Mouse (Mus musculus) embryonic facial prominence, embryonic 14.5 days (tissue): ENCODE measurements around the gene Tbc1d14. TPM values are rescaled to one million over a fixed set of nuclear protein-coding genes. Genes with fewer than 3 reads are reported as not detected.

ENCODE experiments used
- ATAC-seq: fragments of 200-750 bp; cut with Nextera tagmentation; 2 replicates; pipeline ENCODE4 v1.8.0; 2017; ENCODE audit warnings: low read depth, moderate number of reproducible peaks, moderate TSS enrichment
- DNase-seq: peaks from one replicate; pipeline ENCODE4 v3.0.0-alpha.2; 2015; ENCODE audit warnings: low spot score
- H3K27ac ChIP-seq: fragments of 300-500 bp; sonication (generic); replicated peaks from 2 replicates; pipeline ENCODE4 v1.5.1; 2014; ENCODE audit warnings: low read depth, mild to moderate bottlenecking, low read length, moderate library complexity
- H3K27me3 ChIP-seq: fragments of 300-500 bp; sonication (generic); replicated peaks from 2 replicates; pipeline ENCODE4 v1.6.1; 2014; ENCODE audit warnings: low read length; ENCODE audit not compliant: control insufficient read depth, insufficient read depth
- H3K36me3 ChIP-seq: fragments of 300-500 bp; sonication (generic); 2 replicates; pipeline ENCODE4 v1.6.1; 2014; ENCODE audit warnings: low read length, mixed read lengths; ENCODE audit not compliant: control insufficient read depth, insufficient read depth
- H3K4me1 ChIP-seq: fragments of 300-500 bp; sonication (generic); 2 replicates; pipeline ENCODE4 v1.6.1; 2014; ENCODE audit warnings: antibody characterized with exemption, low read length; ENCODE audit not compliant: control insufficient read depth, insufficient read depth
- H3K4me2 ChIP-seq: fragments of 300-500 bp; sonication (generic); 2 replicates; pipeline ENCODE4 v1.6.1; 2014; ENCODE audit warnings: low read depth, mild to moderate bottlenecking, low read length, moderate library complexity, mixed read lengths
- H3K4me3 ChIP-seq: fragments of 300-500 bp; sonication (generic); 2 replicates; pipeline ENCODE4 v1.5.1; 2014; ENCODE audit warnings: low read depth, mild to moderate bottlenecking, low read length
- H3K9ac ChIP-seq: fragments of 300-500 bp; sonication (generic); 2 replicates; pipeline ENCODE4 v1.6.1; 2014; ENCODE audit warnings: low read depth, mild to moderate bottlenecking, low read length, moderate library complexity, mixed read lengths
- H3K9me3 ChIP-seq: fragments of 300-500 bp; sonication (generic); 2 replicates; pipeline ENCODE4 v1.6.1; 2016; ENCODE audit warnings: low read length; ENCODE audit not compliant: control insufficient read depth
- WGBS: fragments of 180-500 bp; shearing (Covaris S2); extraction: QIAGEN DNeasy Blood & Tissue Kit; methylation state at CpG from one replicate; pipeline ENCODE4 v1.1.7; 2014; 5-methylcytosine and 5-hydroxymethylcytosine counted together
- polyA plus RNA-seq: library from polyadenylated mRNA; unstranded; fragments of >200 nt; fragmentation: Nextera tagmentation; extraction: Ambion mirVana; gene quantifications from 2 replicates; pipeline ENCODE4 v1.2.1, GENCODE M21; 2014

Tbc1d14 gene
- polyA plus RNA-seq, 1 experiment from 2014 or later, result 38.5 TPM

GRCm38 (mm10) chr5:36538576-36539187, 54.4 kb downstream of the Tbc1d14 start:
- H3K9me3 ChIP-seq, result no peaks in the 10 kb centered on the region
- H3K9ac ChIP-seq, result no peak overlapping the region
- H3K4me3 ChIP-seq, result no peak overlapping the region
- no peak overlapping the region for H3K4me2 ChIP-seq
- DNase-seq, result peak; percentile 48
- H3K4me1 ChIP-seq, result no peaks in the 10 kb centered on the region
- WGBS, result 34% methylated on average over 4 of the region's 4 CpGs
- H3K36me3 ChIP-seq, result no peaks in the 10 kb centered on the region
- no peaks in the 10 kb centered on the region for H3K27me3 ChIP-seq
- no peak overlapping the region for H3K27ac ChIP-seq
- ATAC-seq, result no peak

GRCm38 (mm10) chr5:36536424-36536823, 56.7 kb downstream of the Tbc1d14 start:
- WGBS, result 87% methylated on average over 3 of the region's 3 CpGs
- H3K9me3 ChIP-seq, result no peaks in the 10 kb centered on the region
- H3K4me3 ChIP-seq, result no peak overlapping the region
- H3K4me2 ChIP-seq, result no peak overlapping the region
- H3K36me3 ChIP-seq, result no peaks in the 10 kb centered on the region
- DNase-seq, result no peak
- H3K9ac ChIP-seq, result no peak overlapping the region
- no peak for ATAC-seq
- H3K4me1 ChIP-seq, result no peaks in the 10 kb centered on the region
- H3K27ac ChIP-seq, result no peak overlapping the region
- H3K27me3 ChIP-seq, result no peaks in the 10 kb centered on the region

GRCm38 (mm10) chr5:36535438-36536176, 57.5 kb downstream of the Tbc1d14 start:
- Histone ChIP-seq H3K36me3 (no peaks in the 10 kb centered on the region), H3K4me3 (no peak overlapping the region), H3K4me1 (no peaks in the 10 kb centered on the region), H3K4me2 (no peak overlapping the region), H3K27ac (no peak overlapping the region), H3K9me3 (no peaks in the 10 kb centered on the region), H3K9ac (no peak overlapping the region), H3K27me3 (no peaks in the 10 kb centered on the region)
- DNase-seq (no peak), ATAC-seq (no peak)
- 73% methylated on average over 6 of the region's 6 CpGs for WGBS

- DNase-seq, result no peak
- Histone ChIP-seq H3K4me1 (peaks cover 2% of the 10 kb centered on the region; the same call in 1 of the 2 replicates), H3K9ac (no peak overlapping the region), H3K9me3 (no peaks in the 10 kb centered on the region), H3K36me3 (no peaks in the 10 kb centered on the region), H3K4me3 (no peak overlapping the region), H3K27me3 (no peaks in the 10 kb centered on the region), H3K4me2 (no peak overlapping the region), H3K27ac (no peak overlapping the region)
- WGBS, result 82% methylated on average over 6 of the region's 6 CpGs
- no peak for ATAC-seq
Measured at GRCm38 (mm10) chr5:36534455-36535030, 58.5 kb downstream of the Tbc1d14 start.

- peak overlapping the region; percentile 66 for H3K4me2 ChIP-seq
- peaks cover 13% of the 10 kb centered on the region for H3K4me1 ChIP-seq
- no peaks in the 10 kb centered on the region for H3K36me3 ChIP-seq
- peak overlapping the region; percentile 58 for H3K27ac ChIP-seq
- H3K9ac ChIP-seq, result peak overlapping the region; percentile 84
- peak overlapping the region; percentile 76 for H3K4me3 ChIP-seq
- no peaks in the 10 kb centered on the region for H3K27me3 ChIP-seq
- DNase-seq (peak; percentile 97), ATAC-seq (peak; percentile 98)
- WGBS, result under 1% methylated on average over 22 of the region's 28 CpGs
- no peaks in the 10 kb centered on the region for H3K9me3 ChIP-seq
Measured at GRCm38 (mm10) chr5:36530129-36530751, 62.8 kb downstream of the Tbc1d14 start.

- peaks cover 13% of the 10 kb centered on the region for H3K4me1 ChIP-seq
- H3K4me2 ChIP-seq, result peak overlapping the region; percentile 66
- ATAC-seq (no peak), DNase-seq (peak; percentile 22)
- no peaks in the 10 kb centered on the region for H3K36me3 ChIP-seq
- no peaks in the 10 kb centered on the region for H3K9me3 ChIP-seq
- H3K27me3 ChIP-seq, result no peaks in the 10 kb centered on the region
- 9% methylated on average over 5 of the region's 5 CpGs for WGBS
- H3K9ac ChIP-seq, result peak overlapping the region; percentile 84
- H3K4me3 ChIP-seq, result peak overlapping the region; percentile 76
- peak overlapping the region; percentile 58; the same call in 1 of the 2 replicates for H3K27ac ChIP-seq
Measured at GRCm38 (mm10) chr5:36529698-36530097, 63.4 kb downstream of the Tbc1d14 start.

GRCm38 (mm10) chr5:36526921-36527320, 66.2 kb downstream of the Tbc1d14 start:
- whole genome bisulfite sequencing, result 85% methylated on average over 2 of the region's 2 CpGs
- no peak overlapping the region for H3K27ac ChIP-seq
- no peaks in the 10 kb centered on the region for H3K27me3 ChIP-seq
- DNase-seq, result no peak
- no peak overlapping the region for H3K4me2 ChIP-seq
- H3K9me3 ChIP-seq, result no peaks in the 10 kb centered on the region
- H3K9ac ChIP-seq, result no peak overlapping the region
- H3K36me3 ChIP-seq, result peaks cover 24% of the 10 kb centered on the region
- no peak overlapping the region for H3K4me3 ChIP-seq
- peaks cover 13% of the 10 kb centered on the region for H3K4me1 ChIP-seq
- ATAC-seq, result no peak

GRCm38 (mm10) chr5:36526274-36526673, 66.8 kb downstream of the Tbc1d14 start:
- Histone ChIP-seq H3K9ac (no peak overlapping the region), H3K36me3 (peaks cover 31% of the 10 kb centered on the region), H3K4me1 (peaks cover 13% of the 10 kb centered on the region), H3K27ac (no peak overlapping the region), H3K9me3 (no peaks in the 10 kb centered on the region), H3K27me3 (no peaks in the 10 kb centered on the region), H3K4me3 (no peak overlapping the region), H3K4me2 (no peak overlapping the region)
- no peak for DNase-seq
- WGBS, result 70% methylated on average over 5 of the region's 5 CpGs
- no peak for ATAC-seq
